Mouse (Mus musculus): ENCODE measurements around the gene Unc119b.
"Not testable (repeated sequence)": the region's sequence is repeated elsewhere in the genome, so short reads cannot be mapped to it uniquely, and the experiment has no call there.

The Unc119b gene

DNA sequence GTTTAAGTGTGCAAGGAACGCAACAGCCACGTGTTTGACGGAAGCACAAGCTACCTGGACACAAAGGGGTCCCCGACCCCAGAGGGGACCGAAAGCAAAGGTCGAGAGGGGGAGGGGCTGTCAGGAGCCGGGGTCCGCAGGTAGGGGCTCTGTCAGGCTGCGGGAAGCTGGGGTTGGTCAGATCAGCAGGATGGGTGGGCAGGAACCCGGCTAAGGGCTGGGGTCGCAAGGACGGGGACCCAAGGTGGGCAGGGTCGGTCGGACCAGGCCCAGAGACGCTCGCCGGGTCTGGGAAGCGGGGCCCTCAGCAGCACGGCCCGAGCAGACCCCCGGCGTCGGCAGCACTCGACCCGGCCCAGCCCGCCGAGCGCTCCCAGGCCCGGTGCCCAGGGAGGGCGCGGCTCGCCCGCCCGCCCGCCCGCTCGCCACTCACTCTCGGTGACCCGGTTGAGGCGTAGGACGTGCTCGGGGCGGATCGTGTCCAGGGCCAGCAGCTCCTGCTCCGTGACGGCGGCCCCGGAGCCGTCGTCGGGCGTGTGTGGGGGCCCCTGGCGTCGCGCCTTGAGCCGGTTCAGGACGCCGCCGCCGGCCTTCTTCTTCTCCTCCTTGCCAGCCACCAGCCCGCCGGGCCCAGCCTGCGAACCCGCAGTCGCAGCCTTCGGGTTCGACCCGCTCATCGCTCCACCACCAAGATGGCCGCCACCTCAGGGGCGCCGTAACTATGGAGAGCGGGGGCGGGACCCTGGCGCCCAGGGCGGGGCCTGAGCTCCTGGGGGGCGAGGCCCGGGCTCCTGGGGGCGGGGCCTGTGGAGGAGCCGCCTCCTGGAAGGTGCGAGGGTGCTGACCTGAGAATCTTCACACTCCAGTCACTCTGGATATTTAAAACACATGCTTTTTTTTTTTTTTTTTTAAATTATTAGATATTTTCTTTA is at the start of gene Unc119b:
Gene Unc119b, minus strand, starts transcription at position 742 of the 932 bp plus-strand sequence.
- DNase-seq (ENCODE audit: low spot score): peak; percentile 60

DNA sequence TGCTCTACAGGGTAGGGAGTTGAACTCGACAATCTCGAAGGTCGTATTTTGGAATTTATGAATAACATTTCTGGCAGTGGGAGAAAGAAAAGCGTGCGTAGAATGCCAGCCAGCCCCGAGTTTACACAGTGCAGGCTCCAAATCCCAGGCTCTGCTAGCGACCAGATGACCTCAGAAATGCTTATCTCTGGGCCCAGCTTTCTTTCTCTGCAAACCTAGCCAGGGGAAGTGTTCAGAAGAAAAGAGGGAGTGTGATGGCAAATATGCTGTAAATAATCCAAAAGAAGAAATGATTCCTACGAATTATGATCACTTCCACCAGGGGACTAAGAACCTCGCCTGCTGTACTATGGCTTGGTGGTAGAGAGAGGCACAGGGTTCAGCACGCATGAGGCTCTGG is 48.7 kb upstream of the Unc119b start:
- DNase-seq (ENCODE audit: low spot score): no peak

DNA sequence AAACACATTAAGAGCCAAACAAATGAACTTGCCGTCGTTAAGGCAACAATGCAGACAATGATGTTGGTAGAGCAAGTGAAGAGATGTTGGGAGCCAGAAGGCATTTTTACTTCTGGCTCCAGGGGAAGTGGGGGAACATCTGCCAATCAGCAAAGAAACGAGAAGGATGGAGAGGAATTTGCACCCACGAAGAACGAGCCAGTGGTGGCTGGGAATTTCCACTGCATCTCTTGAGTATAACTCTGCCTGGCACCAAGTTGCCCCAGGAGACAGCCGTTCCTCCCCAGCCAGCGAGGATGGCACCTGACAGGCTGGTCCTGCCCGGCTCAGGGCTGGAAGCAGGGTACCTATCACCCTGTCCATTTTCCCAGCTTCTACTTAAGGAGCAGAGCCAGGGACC is 48.1 kb upstream of the Unc119b start:
- no peak for DNase-seq (ENCODE audit: low spot score)

DNA sequence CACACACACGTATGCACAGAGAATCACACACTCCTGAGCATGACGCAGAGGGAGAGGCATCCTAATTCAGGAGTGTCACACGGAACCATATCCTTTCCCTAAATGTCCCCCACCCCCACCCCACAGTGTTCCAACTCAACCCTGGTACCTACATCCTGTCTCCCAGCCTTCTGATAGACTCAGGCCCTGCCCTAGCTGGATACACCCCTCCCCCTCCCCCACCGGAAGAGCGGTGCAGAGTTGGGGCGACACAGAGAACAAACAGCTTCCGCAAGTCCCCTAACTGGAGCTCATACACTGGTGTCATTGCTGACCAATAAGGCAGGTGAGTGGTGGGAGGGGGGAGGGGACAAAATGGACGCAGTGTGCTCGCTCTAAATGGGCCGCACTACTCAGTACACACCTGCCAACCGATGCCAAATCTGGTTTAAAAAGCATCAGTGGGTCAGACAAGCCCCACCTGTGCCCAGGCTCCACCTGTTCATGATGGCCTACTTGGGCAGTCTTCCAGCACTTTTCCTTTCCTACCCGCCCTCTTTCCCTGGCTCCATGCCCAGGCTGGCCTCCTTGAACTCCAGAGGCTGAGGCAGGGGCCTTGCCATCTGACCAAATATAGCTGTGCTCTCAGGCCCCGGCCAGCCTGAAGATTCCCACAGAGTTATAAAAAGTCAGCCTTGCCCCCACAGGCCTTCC is 46.6 kb upstream of the Unc119b start:
- DNase-seq (ENCODE audit: low spot score): no peak

DNA sequence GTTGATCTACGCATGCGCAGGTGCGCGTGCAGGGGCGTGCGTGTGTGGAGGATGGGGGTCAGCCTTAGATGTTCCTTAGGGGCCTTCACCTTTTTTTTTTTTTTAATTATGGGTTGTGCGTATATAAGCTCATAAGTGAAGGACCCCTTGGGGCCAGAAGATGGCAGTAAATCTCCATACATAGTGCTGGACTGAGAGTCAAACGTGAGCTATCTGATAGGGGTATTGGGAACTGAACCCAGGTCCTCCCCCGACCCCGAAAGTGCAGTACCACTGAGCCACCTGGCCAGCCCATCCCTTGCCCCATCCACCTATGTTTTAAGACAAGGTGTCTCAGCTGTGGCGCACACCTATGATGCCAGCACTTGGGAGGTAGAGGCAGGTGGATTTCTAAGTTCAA is 44.8 kb upstream of the Unc119b start:
- no peak for DNase-seq (ENCODE audit: low spot score)

DNA sequence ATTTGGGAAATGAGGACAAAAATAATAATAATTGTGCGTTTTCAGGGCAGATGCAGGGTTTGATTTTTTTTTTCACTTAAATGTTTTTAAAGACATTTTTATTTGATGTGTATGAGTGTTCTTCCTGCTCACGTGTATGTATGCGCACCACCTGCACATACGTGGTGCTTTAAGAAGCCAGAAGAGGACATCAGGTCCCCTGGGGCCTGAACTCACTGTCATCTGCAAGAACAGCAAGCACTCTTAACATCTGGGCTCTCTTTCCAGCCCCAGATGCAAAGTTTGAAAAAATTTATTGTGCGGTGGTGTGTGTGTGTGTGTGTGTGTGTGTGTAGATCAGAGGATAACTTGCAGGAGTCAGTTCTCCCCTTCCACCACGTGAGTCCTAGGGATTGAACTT is 43.1 kb upstream of the Unc119b start:
- DNase-seq (ENCODE audit: low spot score): no peak

DNA sequence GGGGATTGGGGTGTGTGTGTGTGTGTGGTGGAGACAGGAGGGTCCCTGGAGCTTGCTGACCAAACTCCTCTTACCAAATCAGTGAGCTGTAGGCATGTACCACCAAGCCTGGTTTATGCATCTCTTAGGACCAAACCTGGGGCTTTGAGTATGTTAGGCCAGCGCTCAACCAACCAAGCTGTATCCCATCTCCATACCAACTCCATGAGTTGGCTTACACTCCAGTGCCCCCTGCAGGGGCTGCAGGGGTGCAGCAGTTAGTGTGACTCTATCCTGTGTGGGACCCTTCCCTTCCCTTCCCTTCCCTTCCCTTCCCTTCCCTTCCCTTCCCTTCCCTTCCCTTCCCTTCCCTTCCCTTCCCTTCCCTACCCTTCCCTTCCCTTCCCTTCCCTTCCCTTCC is 39.8 kb upstream of the Unc119b start:
- DNase-seq (ENCODE audit: low spot score): no peak

DNA sequence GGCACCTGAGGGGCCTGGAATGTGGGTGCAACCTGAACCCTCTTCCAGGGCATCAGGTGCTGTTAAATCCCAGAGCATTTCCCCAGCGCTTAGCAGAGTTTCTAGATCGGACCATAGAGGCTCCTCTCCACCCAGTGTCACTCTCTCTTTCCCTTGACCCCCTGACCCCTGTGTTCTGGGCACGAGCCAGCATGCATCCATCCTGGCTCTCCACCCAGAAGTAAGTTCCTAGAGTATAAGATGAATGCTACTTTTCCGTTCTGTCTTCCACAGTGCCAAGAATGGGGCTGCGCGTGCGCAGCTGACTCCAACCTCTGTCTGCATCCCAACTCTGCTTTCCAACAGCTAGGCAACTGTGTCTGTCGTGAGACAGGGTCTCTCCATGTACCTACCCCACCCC is 35.4 kb upstream of the Unc119b start:
- DNase-seq (ENCODE audit: low spot score): no peak

DNA sequence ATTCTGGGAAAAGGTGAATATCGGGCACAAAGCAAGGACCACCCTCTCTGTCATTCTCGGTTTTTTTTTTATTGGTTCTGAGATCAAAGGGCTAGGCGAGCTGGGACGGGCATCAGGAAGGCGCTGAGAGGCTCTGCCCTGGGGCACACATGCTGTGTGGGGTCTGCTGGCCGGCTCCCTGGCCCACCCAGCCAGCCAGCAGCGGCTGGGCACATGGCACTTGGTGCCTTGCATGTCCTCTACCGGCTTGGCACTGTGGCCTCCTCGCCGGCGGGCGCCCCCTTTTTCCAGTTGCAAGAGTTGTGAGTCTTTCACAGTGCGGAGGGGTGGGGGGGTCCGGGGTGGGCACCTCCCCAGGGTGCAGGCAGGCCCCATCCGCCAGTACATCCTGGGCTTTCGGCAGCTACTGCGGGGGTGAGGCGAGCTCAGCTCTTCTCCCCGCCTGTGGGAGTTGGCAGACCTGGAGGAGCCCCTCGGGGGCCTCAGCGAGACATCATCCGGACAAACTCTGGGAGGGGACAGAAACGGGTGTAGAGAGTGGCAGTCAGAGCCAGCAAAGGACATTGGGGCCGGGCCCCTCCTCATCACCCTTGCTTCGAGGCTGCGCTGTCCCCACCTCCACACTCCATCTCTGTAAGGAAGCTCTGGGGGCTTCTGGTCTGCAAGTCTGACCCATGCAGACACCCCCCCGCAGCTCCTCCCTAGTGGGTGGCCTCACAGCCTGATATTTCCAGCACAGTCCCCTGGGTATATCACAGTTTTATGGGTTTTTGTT is 34.1 kb upstream of the Unc119b start:
- no peak for DNase-seq (ENCODE audit: low spot score)

DNA sequence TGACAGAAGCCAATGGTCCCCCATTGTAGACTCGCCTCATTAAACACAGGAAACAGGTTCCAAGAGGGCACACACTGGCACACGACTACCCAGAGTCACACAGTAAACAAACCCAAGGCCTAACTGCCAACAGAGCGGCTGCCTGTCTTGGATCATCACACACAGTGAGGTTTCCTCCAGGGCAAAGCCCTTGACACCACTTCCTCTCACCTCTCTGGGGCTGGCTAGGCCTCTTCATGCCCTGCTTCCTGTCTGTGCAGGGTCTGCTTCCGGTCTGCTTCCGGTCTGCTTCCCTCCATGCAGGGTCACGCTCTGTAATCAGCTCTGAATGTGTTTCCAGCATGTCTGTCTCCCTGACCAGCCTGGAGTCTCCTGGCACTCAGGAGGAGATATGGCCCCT is 32.6 kb upstream of the Unc119b start:
- no peak for DNase-seq (ENCODE audit: low spot score)

DNA sequence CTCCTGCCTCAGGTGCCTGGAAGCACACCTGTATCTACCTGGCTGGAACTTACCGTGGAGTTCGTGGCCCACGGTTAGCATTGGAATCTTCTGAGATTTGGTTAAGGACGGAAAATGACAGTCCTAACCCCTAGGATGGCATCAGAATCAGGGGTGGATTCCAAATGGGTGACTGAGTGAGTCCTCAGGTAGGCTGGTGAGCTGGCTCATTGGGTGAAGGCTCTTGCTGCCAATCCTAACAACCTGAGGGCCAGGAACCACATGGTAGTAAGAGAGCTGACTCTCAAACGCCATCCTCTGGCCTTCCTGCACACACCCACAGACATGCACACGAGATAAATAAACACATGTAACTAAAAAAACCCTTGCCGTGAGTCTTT is 32.0 kb upstream of the Unc119b start:
- no peak for DNase-seq (ENCODE audit: low spot score)

DNA sequence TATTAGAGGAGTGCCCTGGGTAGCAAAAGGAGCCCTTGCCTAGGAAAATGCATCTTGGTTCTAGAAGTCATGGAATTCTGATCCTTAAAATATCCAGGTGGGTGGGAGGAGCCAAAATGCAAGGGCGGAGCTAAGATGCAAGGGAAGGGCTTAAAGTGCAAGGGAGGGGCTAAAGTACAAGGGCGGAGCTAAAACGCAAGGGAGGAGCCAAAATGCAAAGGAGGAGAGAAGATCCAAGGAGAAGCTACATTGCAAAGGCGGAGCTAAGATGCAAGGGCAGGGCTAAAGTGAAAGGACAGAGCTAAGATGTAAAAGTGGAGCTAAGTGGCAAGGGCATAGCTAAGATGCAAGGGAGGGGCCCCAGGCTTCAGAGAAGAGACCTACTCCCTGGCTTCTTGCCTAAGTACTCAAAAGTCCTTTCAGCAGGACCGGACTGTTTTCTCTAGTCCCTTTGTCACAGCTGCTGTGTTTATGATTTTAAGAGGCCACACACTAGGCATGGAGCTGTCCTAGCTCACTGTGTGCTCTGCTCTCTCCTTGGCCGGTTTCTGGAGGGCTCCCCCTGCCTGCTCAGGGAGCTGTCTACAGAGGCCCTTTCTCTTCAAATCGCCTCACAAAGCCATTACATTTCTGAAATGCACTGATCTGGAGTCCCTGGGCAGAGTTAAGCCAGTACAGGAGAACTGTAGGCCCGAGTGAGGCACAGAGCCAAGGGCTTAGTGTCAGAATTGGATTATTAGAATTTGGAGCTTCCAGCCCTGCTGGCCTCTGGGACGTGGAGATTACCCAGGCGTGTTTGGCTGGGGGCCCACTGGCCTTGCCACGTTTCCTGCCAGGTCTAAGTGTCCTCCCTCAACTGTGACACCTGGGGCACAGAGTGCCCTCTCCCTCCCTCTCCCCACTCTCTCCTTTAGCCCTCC is 31.4 kb upstream of the Unc119b start:
- no peak for DNase-seq (ENCODE audit: low spot score)

DNA sequence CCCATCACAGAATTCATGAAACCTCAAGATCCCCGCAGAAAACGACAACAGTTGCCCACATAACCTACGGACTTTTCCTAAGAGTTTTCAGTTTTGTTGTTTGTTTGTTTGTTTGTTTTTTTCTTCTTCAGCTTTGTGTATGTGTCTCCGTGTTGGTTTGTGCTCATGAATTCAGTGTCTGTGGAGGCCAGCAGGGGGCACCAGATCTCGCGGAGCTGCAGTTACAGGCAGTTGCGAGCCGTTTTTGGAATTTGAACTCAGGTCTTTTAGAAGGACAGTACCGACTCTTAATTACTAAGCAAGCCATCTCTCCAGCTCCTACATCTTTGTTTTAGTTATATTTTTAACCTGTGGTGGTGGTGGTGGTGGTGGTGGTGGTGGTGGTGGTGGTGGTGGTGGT is 30.6 kb upstream of the Unc119b start:
- no peak for DNase-seq (ENCODE audit: low spot score)

DNA sequence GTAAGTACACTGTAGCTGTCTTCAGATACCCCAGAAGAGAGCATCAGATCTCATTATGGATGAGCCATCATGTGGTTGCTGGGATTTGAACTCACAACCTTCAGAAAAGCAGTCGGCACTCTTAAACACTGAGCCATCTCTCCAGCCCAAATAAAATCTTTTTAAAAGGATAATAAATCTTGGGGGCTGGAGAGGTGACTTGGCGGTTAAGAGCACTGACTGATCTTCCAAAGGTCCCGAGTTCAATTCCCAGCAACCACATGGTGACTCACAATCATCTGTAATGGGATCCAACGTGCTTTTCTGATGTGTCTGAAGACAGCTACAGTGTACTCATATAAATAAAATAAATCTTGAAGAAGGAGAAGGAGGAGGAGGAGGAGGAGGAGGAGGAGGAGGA is 29.7 kb upstream of the Unc119b start:
- DNase-seq (ENCODE audit: low spot score): not testable (repeated sequence)

DNA sequence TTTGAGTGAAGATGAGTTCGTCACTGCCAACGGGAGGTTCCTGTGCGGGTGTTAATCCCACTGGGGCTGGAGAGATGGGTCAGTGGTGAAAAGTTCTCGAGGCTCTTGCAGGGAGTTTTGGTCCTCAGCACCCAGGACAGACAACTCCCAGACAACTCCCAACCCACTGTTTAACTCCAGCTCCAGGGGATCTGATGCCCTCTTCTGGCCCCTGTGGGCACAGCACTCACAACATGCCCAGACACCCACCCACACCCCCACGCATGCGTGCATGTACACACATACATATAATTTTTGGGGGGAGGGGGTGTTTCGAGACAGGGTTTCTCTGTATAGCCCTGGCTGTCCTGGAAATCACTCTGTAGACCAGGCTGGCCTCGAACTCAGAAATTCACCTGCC is 28.8 kb upstream of the Unc119b start:
- DNase-seq (ENCODE audit: low spot score): no peak

DNA sequence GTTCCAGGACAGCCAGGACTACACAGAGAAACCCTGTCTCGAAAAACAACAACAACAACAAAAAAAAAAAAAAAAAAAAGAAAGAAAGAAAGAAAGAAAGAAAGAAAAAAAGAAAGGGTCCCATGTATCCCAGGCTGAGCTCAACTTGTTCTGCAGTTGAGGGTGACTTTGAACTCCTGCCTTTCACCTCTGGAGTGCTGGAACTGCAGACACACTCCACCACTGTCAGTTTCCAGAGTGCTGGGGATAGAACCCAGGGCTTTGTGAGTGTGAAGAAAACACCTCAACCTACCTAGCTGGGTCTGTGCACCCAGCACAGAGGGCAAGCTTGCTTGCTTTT is 27.1 kb upstream of the Unc119b start:
- not testable (repeated sequence) for DNase-seq (ENCODE audit: low spot score)

DNA sequence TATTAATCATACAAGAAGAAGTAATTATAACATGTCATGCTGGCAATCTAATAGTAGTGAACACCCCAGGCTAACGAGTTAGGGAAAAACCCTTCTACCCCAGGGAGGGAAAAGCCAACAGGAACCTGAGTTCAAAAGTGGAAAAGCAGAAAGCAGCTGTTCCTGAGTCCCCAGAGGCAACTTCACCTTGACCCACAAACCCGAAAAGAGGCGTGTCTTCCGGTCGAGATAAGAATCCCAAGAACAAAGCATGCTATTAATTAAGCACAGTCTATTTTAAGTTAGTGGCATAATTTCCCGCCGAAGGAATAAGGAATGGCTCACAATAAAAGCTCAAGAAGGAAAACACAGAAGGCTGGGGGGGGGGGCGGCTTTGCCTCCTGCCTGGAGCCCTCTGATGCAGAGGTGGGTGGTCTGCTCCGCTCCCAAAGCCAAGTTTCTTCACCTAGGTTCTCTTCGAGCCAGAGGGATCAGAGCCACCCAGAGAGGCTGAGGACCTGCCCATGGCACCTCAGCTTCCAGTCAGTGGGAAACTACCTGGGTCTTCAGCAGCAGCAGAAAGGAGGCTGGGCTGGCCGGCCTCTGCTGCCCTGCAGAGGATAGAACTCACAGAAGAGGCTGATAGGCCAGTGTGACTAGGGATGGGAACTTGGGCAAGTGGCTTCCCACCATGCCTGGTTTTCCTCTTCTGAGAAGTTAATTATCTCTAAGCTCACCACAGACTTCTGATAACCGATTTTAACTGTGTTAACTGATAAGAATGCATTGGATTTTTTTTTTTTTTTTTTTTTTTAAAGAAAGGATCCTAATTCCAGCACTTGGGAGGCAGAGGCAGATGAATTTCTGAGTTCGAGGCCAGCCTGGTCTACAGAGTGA is 26.5 kb upstream of the Unc119b start:
- no peak for DNase-seq (ENCODE audit: low spot score)

DNA sequence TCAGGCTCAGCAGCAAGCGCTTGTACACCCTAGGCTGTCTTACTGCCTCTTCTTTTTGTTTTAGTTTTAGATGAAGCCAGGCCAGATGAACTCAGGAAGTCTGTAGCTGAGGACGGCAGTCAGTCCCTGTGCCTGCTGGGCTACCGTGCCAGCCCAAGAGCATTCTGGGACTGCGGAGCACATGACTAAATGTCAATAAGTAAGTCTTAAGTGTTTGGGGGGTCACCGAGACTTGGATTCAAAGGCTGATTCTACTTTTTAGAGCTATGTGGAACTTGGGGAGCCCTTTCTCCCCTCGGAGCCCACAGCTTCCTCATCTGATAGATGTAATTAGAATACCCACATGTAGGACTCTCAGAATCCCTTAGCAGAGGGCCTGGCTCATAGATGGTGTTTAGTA is 25.9 kb upstream of the Unc119b start:
- no peak for DNase-seq (ENCODE audit: low spot score)

DNA sequence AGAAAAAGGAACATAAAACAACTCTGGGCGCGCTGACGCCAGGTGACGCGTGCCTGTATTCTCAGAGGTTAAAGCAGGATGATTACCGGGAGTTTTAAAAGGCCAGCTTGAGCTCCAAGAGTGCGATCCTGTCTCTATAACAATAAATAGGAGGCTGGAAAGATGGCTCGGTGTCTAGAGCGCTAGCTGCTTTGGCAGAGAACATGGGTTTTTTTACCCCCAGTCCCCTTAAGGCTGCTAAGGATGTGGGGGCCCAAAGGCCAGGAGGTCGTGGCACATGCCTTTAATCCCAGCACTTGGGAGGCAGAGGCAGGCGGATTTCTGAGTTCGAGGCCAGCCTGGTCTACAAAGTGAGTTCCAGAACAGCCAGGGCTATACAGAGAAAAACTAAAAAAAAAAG is 24.4 kb upstream of the Unc119b start:
- DNase-seq (ENCODE audit: low spot score): no peak

DNA sequence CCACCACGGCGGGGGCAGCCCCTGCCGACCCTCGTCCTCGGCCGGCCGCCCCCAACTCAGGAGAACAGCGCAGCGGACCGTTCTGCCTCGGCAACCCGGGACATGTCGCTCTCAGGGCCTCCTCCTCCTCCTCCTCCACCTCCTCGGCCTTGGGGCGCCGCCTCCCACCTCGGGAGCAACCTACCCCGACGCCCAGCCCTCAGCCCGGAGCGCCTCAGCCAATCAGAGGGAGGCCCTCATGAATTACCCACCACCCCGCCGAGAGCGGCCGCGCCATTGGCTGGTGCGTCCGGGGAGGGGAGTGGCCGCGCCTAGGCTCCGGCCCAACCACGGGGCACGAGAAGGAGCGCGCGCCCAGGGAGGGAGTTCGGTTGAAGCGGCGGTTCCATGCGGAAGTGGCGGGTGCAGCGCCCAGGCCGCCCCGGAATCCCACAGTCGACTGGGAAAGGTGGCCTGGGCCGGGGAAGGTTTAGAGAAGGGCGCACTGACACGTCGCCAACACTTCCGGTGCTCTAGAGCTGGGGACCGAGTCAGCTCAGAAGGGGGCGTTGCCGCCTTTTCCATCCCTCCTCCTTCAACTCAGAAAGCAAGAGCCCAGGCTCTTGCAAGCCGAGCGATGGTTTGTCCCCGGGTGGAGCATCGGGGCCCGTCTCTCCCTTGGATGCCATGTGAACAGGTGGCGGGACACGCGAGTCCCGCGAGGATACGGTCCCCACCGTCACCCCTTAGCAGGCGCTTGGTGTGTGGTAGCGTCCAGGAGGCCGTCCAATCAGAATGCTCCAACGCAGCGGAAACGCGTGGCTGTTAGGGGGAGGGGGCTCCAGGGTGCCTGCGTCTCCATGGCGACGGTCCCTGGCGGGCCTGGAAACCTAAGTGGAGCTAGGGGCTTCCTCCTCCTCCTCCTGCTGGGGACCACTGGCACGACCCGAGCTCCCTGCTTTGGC is 23.5 kb upstream of the Unc119b start, which contains the start of gene Mlec:
Gene Mlec, minus strand, starts transcription at position 140 of the 944 bp plus-strand sequence.
- DNase-seq (ENCODE audit: low spot score): peak; percentile 92

Measured in urinary bladder, postnatal 10 days (tissue).